Mouse (Mus musculus): ENCODE measurements around the gene Cd274. TPM values are rescaled to one million over a fixed set of nuclear protein-coding genes. Genes with fewer than 3 reads are reported as not detected.
"Not testable (repeated sequence)": the region's sequence is repeated elsewhere in the genome, so short reads cannot be mapped to it uniquely, and the experiment has no call there.

Gene Cd274
- total RNA-seq, 1 experiment from 2014 or later, result 6.0 TPM

GRCm38 (mm10) chr19:29394721-29395120 is 27.5 kb downstream of the Cd274 start:
- peak; percentile 36 for DNase-seq

- DNase-seq, result no peak
Observed at GRCm38 (mm10) chr19:29396353-29396752, 29.1 kb downstream of the Cd274 start.

- no peak for DNase-seq
Observed at GRCm38 (mm10) chr19:29399786-29400185, 32.5 kb downstream of the Cd274 start.

- no peak for DNase-seq
Observed at GRCm38 (mm10) chr19:29400466-29400865, 33.2 kb downstream of the Cd274 start.

- DNase-seq, result no peak
Observed at GRCm38 (mm10) chr19:29402621-29403020, 35.4 kb downstream of the Cd274 start.

- DNase-seq, result no peak
Observed at GRCm38 (mm10) chr19:29403251-29403650, 36.0 kb downstream of the Cd274 start.

GRCm38 (mm10) chr19:29405388-29405787 is 38.1 kb downstream of the Cd274 start:
- no peak for DNase-seq

- no peak for DNase-seq
Observed at GRCm38 (mm10) chr19:29406042-29407017, 39.1 kb downstream of the Cd274 start.

- DNase-seq, result no peak
Observed at GRCm38 (mm10) chr19:29410619-29411018, 43.4 kb downstream of the Cd274 start, which contains the start of gene Pdcd1lg2. TSS of gene Pdcd1lg2 (plus strand) at chr19:29410919.

- DNase-seq, result no peak
Observed at GRCm38 (mm10) chr19:29412476-29413420, 45.5 kb downstream of the Cd274 start.

- DNase-seq, result no peak
Observed at GRCm38 (mm10) chr19:29414513-29414912, 47.3 kb downstream of the Cd274 start.

- DNase-seq, result not testable (repeated sequence)
Observed at GRCm38 (mm10) chr19:29414917-29415316, 47.7 kb downstream of the Cd274 start.

- DNase-seq, result no peak
Observed at GRCm38 (mm10) chr19:29416393-29416902, 49.2 kb downstream of the Cd274 start.

GRCm38 (mm10) chr19:29417188-29417587 is 49.9 kb downstream of the Cd274 start:
- no peak for DNase-seq

- no peak for DNase-seq
Observed at GRCm38 (mm10) chr19:29417894-29418293, 50.6 kb downstream of the Cd274 start.

GRCm38 (mm10) chr19:29418661-29419115 is 51.4 kb downstream of the Cd274 start:
- DNase-seq, result peak; percentile 61

GRCm38 (mm10) chr19:29419506-29419905 is 52.3 kb downstream of the Cd274 start:
- no peak for DNase-seq

- peak; percentile 70 for DNase-seq
Observed at GRCm38 (mm10) chr19:29419946-29420345, 52.7 kb downstream of the Cd274 start.

GRCm38 (mm10) chr19:29420397-29420796 is 53.1 kb downstream of the Cd274 start:
- DNase-seq, result no peak

GRCm38 (mm10) chr19:29422013-29422645 is 54.9 kb downstream of the Cd274 start:
- no peak for DNase-seq

GRCm38 (mm10) chr19:29422796-29423195 is 55.5 kb downstream of the Cd274 start:
- DNase-seq, result no peak

- DNase-seq, result no peak
Observed at GRCm38 (mm10) chr19:29430516-29430915, 63.3 kb downstream of the Cd274 start.

Data from adrenal gland, postnatal 14 days (tissue).